Mouse (Mus musculus): ENCODE results near the gene Tex264.

GRCm38 (mm10) chr9:106664856-106665255 is 20.9 kb downstream of the Tex264 start:
- TF ChIP-seq MAFK (IDR thresholded peaks at IDR 0.05; ENCODE audit: insufficient read depth, low read depth, low read length) (no peak), HCFC1 (IDR thresholded peaks at IDR 0.05; ENCODE audit: borderline replicate concordance, insufficient read depth, low read length) (no peak)

All from ES-E14 (cell line).